Mouse (Mus musculus) heart, embryonic 16.5 days (tissue): ENCODE measurements around the gene Ipmk. TPM values are rescaled to one million over a fixed set of nuclear protein-coding genes. Genes with fewer than 3 reads are reported as not detected.

ENCODE experiments used
- ATAC-seq: fragments of 200-750 bp; cut with Nextera tagmentation; replicated peaks from 2 replicates; pipeline ENCODE4 v1.8.0; 2017; ENCODE audit warnings: moderate number of reproducible peaks; ENCODE audit not compliant: insufficient read depth, low FRiP score; ENCODE audit errors: extremely low read depth
- H3K27ac ChIP-seq: fragments of 300-500 bp; sonication (generic); 2 replicates; pipeline ENCODE4 v1.5.1; 2014; ENCODE audit warnings: mild to moderate bottlenecking, low read length, control low read depth, moderate library complexity
- H3K27me3 ChIP-seq: fragments of 300-500 bp; sonication (generic); 2 replicates; pipeline ENCODE4 v1.6.1; 2014; ENCODE audit warnings: low read length, mixed read lengths; ENCODE audit not compliant: control insufficient read depth, insufficient read depth
- H3K36me3 ChIP-seq: fragments of 300-500 bp; sonication (generic); 2 replicates; pipeline ENCODE4 v1.6.1; 2014; ENCODE audit not compliant: control insufficient read depth, insufficient read depth
- H3K4me1 ChIP-seq: fragments of 300-500 bp; sonication (generic); 2 replicates; pipeline ENCODE4 v1.6.1; 2014; ENCODE audit warnings: low read length, mixed read lengths; ENCODE audit not compliant: control insufficient read depth, insufficient read depth
- H3K4me2 ChIP-seq: fragments of 300-500 bp; sonication (generic); 2 replicates; pipeline ENCODE4 v1.6.1; 2014; ENCODE audit warnings: low read depth, mild to moderate bottlenecking, control low read depth, low read length
- H3K4me3 ChIP-seq: fragments of 300-500 bp; sonication (generic); 2 replicates; pipeline ENCODE4 v1.5.1; 2014; ENCODE audit warnings: mild to moderate bottlenecking, control low read depth, low read length
- H3K9ac ChIP-seq: fragments of 300-500 bp; sonication (generic); 2 replicates; pipeline ENCODE4 v1.6.1; 2014; ENCODE audit warnings: low read length, control low read depth
- H3K9me3 ChIP-seq: fragments of 300-500 bp; sonication (generic); replicated peaks from 2 replicates; pipeline ENCODE4 v1.6.1; 2016; ENCODE audit warnings: low read length; ENCODE audit not compliant: control insufficient read depth
- WGBS: fragments of 180-500 bp; shearing (Covaris S2); extraction: QIAGEN DNeasy Blood & Tissue Kit; methylation state at CpG from one replicate; pipeline ENCODE4 v1.1.7; 2014; 5-methylcytosine and 5-hydroxymethylcytosine counted together
- polyA plus RNA-seq: library from polyadenylated mRNA; unstranded; fragments of >200 nt; fragmentation: Nextera tagmentation; extraction: Ambion mirVana; gene quantifications from 2 replicates; pipeline ENCODE4 v1.2.1, GENCODE M21; 2015

Gene Ipmk
- polyA plus RNA-seq, 1 experiment from 2014 or later, result 7.1 TPM

GRCm38 (mm10) chr10:71479700-71480325 lies 132.2 kb downstream of the Ipmk start:
- ATAC-seq, result no peak
- no peaks in the 10 kb centered on the region for H3K4me1 ChIP-seq
- 10% methylated on average over 8 of the region's 8 CpGs for WGBS
- H3K9me3 ChIP-seq, result no peaks in the 10 kb centered on the region
- H3K4me2 ChIP-seq, result no peak overlapping the region
- no peak overlapping the region for H3K4me3 ChIP-seq
- no peaks in the 10 kb centered on the region for H3K36me3 ChIP-seq
- H3K9ac ChIP-seq, result no peak overlapping the region
- no peaks in the 10 kb centered on the region for H3K27me3 ChIP-seq
- no peak overlapping the region for H3K27ac ChIP-seq

Other genes with a start within 250 kb of the Ipmk start
- 16.7 and 17.5 TPM in 2 replicates for gene Bicc1, start 188.1 kb upstream of the Ipmk start, polyA plus RNA-seq
- gene Tfam, start 109.5 kb upstream of the Ipmk start, polyA plus RNA-seq, result 65.7 and 72.0 TPM in 2 replicates
- 49.2 and 63.7 TPM in 2 replicates for gene Ube2d1, start 62.5 kb upstream of the Ipmk start, polyA plus RNA-seq
- 219 and 223 TPM in 2 replicates for gene Cisd1, start 2.8 kb upstream of the Ipmk start, polyA plus RNA-seq